Mouse (Mus musculus): ENCODE results near the gene Dpy30.
"Not testable (repeated sequence)": the region's sequence is repeated elsewhere in the genome, so short reads cannot be mapped to it uniquely, and the experiment has no call there.

Dpy30 gene

GRCm38 (mm10) chr17:74323844-74324243, at the start of gene Dpy30:
TSS of gene Dpy30 (minus strand) at chr17:74323944.
- no peak for DNase-seq (ENCODE audit: low read depth, low spot score)

GRCm38 (mm10) chr17:74363592-74363991, 39.8 kb upstream of the Dpy30 start:
- DNase-seq (ENCODE audit: low read depth, low spot score), result no peak

GRCm38 (mm10) chr17:74341151-74341550, 17.4 kb upstream of the Dpy30 start:
- DNase-seq (ENCODE audit: low read depth, low spot score), result no peak

GRCm38 (mm10) chr17:74338937-74339804, 15.4 kb upstream of the Dpy30 start, which contains the start of gene Spast:
TSS of gene Spast (plus strand) at chr17:74338987.
- peak; percentile 38 for DNase-seq (ENCODE audit: low read depth, low spot score)

- DNase-seq (ENCODE audit: low read depth, low spot score), result peak; percentile 96
Measured at GRCm38 (mm10) chr17:74338225-74338931, 14.6 kb upstream of the Dpy30 start.

GRCm38 (mm10) chr17:74331049-74331676, 7.4 kb upstream of the Dpy30 start:
- DNase-seq (ENCODE audit: low read depth, low spot score), result no peak

GRCm38 (mm10) chr17:74328146-74328545, 4.4 kb upstream of the Dpy30 start:
- peak; percentile 55 for DNase-seq (ENCODE audit: low read depth, low spot score)

- not testable (repeated sequence) for DNase-seq (ENCODE audit: low read depth, low spot score)
Measured at GRCm38 (mm10) chr17:74327195-74327594, 3.5 kb upstream of the Dpy30 start.

GRCm38 (mm10) chr17:74322400-74323054, 1.2 kb downstream of the Dpy30 start:
- DNase-seq (ENCODE audit: low read depth, low spot score), result no peak

- no peak for DNase-seq (ENCODE audit: low read depth, low spot score)
Measured at GRCm38 (mm10) chr17:74318721-74319120, 5.0 kb downstream of the Dpy30 start.

GRCm38 (mm10) chr17:74316309-74316863, 7.4 kb downstream of the Dpy30 start:
- DNase-seq (ENCODE audit: low read depth, low spot score), result peak; percentile 89

GRCm38 (mm10) chr17:74315445-74316308, 8.1 kb downstream of the Dpy30 start:
- DNase-seq (ENCODE audit: low read depth, low spot score), result no peak

GRCm38 (mm10) chr17:74306021-74306420, 17.7 kb downstream of the Dpy30 start:
- DNase-seq (ENCODE audit: low read depth, low spot score), result no peak

- DNase-seq (ENCODE audit: low read depth, low spot score), result no peak
Measured at GRCm38 (mm10) chr17:74305616-74306015, 18.1 kb downstream of the Dpy30 start.

- DNase-seq (ENCODE audit: low read depth, low spot score), result no peak
Measured at GRCm38 (mm10) chr17:74304060-74304459, 19.7 kb downstream of the Dpy30 start.

GRCm38 (mm10) chr17:74300089-74300488, 23.7 kb downstream of the Dpy30 start:
- no peak for DNase-seq (ENCODE audit: low read depth, low spot score)

- DNase-seq (ENCODE audit: low read depth, low spot score), result not testable (repeated sequence)
Measured at GRCm38 (mm10) chr17:74296991-74297390, 26.8 kb downstream of the Dpy30 start.

- peak; percentile 9 for DNase-seq (ENCODE audit: low read depth, low spot score)
Measured at GRCm38 (mm10) chr17:74296076-74296823, 27.5 kb downstream of the Dpy30 start.

Data from forelimb bud, embryonic 11.5 days (tissue).